Mouse (Mus musculus) cerebellum, postnatal 14 days (tissue): ENCODE results near the gene 1700012B09Rik.
A peak's percentile ranks its signal among the peaks of the same experiment; 100 is the strongest.

Source experiments
- DNase-seq, 2 experiments: peaks; one replicate each; pipeline ENCODE4 v3.0.0; 2021; ENCODE audit warnings: mixed read lengths in 2 of 2

Gene 1700012B09Rik

GRCm38 (mm10) chr9:14770803-14771471 lies at the start of gene 1700012B09Rik:
Gene 1700012B09Rik, minus strand, starts transcription at chr9:14771030.
- no peak for DNase-seq

- no peak for DNase-seq
These were observed 39.3 kb upstream of the 1700012B09Rik start for GRCm38 (mm10) chr9:14810111-14810510.

DNA sequence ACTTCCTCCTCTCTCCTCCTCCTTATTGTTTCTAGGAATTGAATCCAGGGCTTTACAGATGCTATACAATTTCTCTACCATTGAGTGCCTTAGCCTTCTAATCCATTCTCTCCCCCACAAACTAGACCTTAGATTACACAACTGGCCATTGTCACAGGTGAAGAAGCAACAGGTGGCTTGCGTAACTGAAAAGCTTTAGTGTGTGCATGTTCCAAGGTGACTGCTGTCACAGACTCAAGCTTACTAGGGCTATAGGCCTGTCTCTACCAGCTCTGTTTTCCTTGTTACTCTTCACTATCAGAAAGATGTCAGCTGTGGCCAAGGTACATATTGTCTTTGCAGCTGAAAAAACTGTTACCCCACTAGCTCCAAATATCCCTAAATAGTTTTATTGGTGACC lies 36.0 kb upstream of the 1700012B09Rik start:
- DNase-seq, result no peak

DNA sequence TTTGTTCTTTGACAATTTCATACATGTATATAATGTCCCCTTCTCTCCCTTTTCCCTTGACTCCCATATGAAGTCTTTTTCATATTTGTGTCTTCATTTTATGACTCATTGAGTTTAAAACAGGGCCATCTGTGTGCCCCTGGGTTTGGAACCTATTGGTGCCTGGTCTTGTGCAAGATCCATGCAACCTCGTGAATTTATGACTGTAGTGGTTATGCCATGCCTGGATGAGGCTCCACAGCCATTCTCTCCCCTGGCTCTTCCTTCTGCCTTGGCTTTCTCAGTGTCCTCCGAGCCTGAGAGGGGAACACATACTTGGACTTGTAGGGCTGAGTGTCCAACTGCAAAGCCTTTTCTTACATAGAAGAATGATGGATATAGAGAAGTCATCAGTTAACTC lies 34.9 kb upstream of the 1700012B09Rik start:
- no peak for DNase-seq

DNA sequence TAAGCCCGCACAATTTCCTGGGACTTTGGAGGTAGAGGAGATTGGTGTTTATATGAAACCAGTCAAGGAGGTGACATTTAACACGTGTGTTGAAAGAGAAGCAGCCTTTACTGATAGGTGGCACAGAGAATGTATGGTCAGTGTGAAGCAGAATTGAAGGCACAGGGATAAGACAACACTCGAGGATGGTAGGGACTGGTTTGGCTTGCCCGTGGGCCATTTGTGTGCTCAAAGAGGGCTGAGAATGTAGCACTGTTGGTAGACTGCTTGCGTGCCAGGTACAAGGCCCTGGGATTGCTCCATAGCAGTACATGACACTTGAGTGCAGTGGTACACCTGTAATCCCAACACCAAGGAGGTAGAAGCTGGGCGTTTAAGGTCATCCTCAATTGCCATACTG lies 16.5 kb upstream of the 1700012B09Rik start:
- no peak for DNase-seq

- peak; percentile 91 to 94 for DNase-seq
These were observed 13.5 kb upstream of the 1700012B09Rik start, which contains the start of the genes Mre11a and Ankrd49 for GRCm38 (mm10) chr9:14784039-14785002. Gene Mre11a, plus strand, starts transcription at chr9:14784654. Gene Ankrd49, minus strand, starts transcription at chr9:14784856.

- no peak for DNase-seq
These were observed 7.5 kb upstream of the 1700012B09Rik start for GRCm38 (mm10) chr9:14778341-14778740.

DNA sequence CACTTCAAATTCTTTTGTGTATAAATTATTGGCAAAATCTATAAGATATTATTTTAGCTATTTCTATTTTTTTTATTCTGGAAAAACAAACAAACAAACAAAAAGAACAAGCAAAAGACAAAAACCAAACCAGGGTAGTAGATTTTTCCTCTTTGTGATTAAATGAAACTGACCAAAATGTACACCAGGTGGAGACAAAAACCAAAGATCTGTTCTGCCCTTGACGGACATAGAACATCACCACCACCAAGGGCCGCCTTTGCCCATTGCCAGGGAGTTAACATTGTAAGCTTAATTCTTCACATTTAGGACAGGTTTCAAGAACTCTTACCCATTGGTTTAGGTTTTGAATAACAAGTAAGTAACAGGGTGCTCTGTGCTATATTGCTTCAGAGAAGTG lies 3.0 kb upstream of the 1700012B09Rik start:
- peak; percentile 18 to 25 for DNase-seq

DNA sequence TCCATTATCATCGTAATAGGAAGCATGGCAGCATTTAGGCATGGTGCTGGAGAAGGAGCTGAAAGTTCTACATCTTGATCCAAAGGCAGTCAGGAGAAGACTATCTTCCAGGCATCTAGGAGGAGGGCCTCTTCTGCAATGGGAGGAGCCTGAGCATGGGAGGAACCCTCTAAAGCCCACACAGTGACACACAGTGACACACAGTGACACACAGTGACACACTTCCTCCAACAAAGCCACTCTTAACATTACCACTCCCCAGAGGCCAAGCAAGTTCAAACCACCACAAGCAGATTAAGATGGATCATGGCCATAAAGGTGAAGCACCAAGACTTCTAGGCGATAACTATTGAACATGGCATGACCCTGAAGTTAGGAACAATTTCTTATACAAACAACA lies 1.2 kb upstream of the 1700012B09Rik start:
- no peak for DNase-seq

DNA sequence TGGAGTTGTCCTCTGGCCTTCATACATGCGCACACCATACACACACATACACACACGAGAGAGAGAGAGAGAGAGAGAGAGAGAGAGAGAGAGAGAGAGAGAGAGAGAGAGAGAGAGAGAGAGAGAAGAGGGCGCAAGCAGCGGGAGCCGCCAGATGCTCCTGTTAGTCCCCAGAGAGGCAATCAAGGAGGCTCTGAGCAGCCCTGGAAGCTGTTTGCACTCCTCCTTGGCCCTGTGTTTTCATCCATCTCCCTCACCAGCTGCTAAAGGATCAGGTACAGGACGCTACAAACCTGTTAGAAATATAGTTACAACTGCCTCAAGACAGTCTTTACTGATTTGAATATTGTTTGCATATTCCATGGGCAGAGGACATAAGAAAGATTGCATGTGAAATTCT lies 1.0 kb downstream of the 1700012B09Rik start:
- no peak for DNase-seq

DNA sequence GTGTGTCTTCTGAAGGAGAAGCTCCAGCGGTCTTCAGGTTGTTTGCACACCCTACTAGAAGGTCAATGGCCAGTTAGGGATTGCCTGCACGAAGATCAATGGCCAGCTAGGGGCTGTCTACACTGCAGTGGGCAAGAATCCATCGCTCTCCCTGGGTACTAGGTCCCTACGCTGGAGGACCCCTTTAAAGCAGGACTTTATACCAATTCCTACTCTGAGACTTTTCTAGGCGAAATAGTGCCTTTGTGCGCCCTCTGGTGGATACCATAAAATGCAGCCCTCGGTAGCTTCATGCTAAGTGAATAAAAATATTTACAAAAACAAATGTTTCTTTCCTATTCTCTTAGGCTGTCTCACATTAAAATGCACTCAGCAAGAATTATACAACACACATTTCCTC lies 6.1 kb downstream of the 1700012B09Rik start:
- DNase-seq, result peak; percentile 60 to 73

DNA sequence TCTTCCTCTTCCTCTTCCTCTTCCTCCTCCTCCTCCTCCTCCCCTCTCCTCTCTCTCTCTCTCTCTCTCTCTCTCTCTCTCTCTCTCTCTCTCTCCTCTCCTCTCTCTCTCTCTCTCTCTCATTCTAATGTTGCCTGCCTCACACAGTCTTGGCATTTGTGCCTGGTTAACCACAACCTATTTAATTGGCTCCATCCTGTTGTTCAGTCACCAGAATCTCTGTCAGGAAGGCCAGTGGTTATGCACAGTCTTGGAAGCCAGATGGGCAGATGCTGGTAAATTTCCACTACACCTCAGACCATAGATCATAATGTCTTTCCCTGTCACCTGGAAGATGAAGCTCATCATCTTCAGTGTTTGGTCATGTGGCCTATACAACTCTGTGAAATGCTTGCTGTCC lies 11.6 kb downstream of the 1700012B09Rik start:
- no peak for DNase-seq

DNA sequence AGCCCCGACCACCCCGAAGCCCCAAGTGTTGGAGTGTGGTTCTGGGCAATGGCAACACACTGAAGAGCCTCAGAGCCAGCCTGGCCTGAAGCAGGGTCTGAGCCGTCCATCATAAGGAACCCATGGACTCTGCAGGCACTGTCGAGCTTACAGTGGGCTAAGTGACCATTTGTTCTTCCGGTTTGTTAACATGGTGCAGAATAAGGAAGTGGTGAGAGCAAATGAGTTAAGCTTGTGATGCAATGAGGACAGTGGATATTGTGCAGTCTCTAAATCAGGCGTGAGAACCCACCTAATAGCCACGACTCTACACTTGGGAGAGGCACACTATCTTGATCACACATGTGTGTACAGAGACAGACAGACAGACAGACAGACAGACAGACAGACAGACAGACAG lies 12.2 kb downstream of the 1700012B09Rik start:
- DNase-seq, result no peak

DNA sequence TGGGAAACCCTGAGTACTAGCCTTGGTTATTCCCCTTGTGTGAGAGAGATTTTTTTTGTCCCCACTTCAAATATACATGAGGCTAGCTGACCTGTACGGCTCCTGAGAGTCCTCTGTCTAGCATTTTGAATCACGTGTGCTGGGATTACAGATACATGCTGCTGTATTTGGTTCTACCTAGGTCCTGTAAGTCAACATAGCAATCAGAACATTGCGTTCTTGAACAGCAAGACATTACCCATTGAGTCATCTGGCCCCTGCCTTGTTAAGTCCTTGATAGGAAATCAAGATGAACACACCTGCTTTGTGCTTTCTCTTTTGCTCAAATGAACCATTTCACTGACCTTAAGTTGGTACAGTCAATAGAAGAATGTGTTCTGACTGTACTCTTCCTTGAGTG lies 16.4 kb downstream of the 1700012B09Rik start:
- DNase-seq, result no peak

GRCm38 (mm10) chr9:14753947-14754346 lies 16.9 kb downstream of the 1700012B09Rik start:
- no peak for DNase-seq

DNA sequence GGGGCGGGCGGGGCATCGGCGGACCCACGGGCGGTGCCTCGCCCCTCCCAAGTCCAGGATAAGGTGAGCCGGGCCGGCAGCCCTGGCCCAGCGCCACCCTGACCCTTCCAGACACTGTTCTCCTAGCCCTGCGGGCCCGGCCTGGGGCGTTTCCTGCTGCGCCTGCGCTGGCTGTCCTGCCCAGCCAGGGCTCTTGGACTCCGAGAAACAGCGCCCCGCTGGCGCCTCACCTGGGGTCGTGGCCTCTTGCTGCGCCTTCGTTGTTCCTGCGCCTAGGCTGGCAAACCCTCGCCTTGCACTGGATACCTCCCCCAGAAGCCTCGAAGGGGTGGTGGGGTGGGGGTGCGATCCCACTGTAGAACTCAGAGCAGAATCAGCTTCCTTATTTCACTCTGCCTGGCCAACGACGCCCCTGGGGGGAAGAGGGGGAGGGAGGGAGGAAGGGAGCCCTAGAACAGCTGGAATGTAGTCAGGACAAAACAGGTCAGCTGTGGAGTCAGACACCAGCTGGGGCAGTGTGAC lies 18.8 kb downstream of the 1700012B09Rik start, which contains the start of gene Fut4:
Fut4 (minus strand) TSS at position 393 of the 522 bp plus-strand sequence.
- peak in 1 of 2 experiments; percentile 22 for DNase-seq

- peak; percentile 4 to 15 for DNase-seq
These were observed 19.3 kb downstream of the 1700012B09Rik start for GRCm38 (mm10) chr9:14751503-14752000.

DNA sequence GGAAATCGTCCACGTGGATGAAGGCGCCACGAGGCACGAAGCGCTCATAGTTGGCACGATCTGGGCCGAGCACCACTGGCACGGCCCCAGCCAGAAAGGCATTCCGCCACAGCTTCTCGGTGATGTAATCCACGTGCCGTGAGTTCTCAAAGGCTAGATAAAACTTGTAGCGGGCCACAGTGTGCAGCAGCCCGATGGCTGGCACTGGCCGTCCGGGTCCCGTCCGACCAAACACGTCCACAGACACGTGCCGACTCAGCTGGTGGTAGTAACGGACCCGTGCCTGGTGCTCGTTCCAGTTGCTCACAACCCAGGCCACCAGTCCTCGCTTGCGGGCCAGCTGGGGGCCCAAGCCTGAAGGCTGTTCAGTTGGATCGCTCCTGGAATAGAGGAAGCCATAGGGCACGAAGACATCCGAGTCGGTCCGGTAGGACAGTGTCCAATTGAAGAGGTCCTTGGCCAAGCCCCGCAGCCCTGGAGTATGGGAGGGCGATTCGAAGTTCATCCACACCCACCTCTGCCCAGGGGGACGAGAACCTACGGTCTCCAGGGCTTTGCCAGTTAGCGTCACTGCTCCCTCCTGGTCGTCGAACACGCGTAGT lies 19.8 kb downstream of the 1700012B09Rik start:
- DNase-seq, result peak; percentile 20 to 47

DNA sequence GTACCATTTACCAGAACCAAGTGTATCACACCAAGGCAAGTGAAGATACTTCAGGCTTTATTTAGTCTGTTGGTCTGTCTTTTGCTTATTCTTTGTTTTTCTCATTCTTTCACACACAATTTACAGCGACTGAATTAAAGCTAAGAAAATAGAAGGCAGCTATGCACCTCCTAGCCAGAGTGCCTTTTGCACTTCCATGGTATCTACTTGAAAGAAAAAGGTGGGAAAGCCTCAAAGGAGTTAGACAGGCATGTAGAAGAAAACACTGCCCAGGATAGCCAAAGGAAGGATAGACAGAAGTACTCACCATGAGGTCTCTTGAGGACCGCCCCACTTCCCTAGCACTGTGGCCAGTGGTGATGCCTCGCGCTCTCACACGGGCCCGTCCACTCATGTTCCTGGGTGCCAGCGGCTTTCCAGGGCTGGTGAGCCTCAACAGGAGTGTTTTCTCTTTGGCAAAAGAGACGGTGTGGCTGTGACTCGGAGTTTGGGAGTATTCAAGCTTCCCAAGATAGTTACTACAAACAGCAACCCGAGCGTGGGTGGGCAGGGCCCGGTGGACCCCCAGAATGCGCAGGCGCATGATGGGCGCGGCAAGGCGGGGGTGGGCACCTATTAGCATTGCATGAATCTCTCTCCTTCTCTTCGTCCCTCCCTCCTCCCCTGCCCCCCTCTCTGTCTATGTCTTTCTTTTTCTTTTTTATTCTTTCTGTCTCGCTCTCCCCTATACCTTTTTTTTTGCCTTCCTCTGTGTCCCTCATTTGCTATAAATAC lies 30.5 kb downstream of the 1700012B09Rik start, which contains the start of gene Piwil4:
Piwil4 (minus strand) TSS at position 583 of the 774 bp plus-strand sequence.
- no peak for DNase-seq

GRCm38 (mm10) chr9:14739498-14740150 lies 31.2 kb downstream of the 1700012B09Rik start:
- DNase-seq, result no peak

GRCm38 (mm10) chr9:14730941-14731541 lies 39.8 kb downstream of the 1700012B09Rik start:
- DNase-seq, result peak; percentile 22 to 40
